Mouse (Mus musculus): ENCODE measurements around the gene Cbln1.

Cbln1 gene

DNA sequence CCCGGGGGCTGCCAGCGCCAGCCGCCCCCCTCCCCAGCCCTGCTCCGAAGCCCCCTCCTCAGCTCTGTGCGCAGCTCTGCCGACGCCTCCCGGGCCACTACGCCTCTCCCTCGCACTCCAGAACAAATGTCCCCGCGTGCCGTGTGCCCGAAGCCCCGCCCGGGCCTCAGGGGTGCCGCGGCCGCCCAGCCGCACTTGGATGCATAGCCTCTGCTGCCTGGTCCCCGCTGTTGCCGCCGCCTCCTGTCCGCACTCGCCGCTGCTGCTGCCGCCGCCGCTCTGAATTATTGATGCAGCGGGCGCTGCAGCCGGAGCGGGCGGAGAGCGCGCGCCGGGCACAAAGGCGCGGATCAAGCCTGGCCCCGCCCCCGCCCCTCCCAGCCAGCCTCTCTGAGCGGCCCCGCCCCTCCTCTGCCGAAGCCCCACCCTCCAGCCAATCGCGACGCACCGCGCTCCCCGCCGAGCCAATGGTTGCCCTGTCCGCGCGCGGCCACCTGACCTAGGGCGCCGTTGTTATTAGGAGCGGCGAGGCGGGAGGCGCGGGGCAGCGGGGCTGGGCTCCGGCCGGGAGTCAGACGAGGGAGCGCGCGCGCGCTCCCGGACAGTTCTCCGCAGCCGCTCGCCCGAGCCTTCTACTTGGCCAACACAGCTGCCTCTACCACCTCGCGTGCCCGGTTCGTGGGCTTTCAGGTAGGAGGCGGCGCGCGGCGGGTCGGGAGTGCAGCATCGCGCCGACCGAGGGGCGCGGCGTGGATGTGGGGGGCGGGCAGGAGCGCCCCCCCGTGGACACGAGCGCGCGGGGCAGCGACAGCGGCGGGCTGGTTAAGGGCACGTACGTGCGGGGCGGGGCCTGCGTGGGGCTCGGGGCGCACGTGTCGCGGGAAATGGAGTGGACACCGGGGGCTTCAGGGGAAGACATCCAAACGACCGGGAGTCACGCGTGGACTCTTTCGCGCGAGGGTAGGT, at the start of gene Cbln1:
Gene Cbln1 (minus strand): TSS at position 339 of the 966 bp plus-strand sequence.
- DNase-seq (ENCODE audit: low read depth, low spot score), result peak; percentile 34

DNA sequence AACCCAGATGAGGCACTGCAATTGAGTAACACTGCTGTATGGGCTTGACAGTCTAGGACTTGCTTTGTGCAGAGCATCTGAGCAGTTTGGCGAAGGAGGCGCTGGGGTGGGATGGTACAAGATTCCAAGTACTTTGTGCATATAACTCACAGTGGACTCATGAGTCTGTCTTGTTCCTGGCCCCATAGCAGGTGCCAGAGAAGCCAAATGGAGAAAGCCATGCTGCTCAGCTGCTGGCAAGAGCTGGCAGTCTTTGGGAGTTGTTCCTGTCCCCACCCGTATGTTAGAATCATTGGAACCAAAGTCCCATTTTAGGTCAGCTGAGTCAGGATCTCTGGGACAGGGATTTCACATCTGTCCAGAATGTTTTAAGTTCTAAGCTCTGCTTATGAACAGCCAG, 44.7 kb upstream of the Cbln1 start:
- DNase-seq (ENCODE audit: low read depth, low spot score), result no peak

DNA sequence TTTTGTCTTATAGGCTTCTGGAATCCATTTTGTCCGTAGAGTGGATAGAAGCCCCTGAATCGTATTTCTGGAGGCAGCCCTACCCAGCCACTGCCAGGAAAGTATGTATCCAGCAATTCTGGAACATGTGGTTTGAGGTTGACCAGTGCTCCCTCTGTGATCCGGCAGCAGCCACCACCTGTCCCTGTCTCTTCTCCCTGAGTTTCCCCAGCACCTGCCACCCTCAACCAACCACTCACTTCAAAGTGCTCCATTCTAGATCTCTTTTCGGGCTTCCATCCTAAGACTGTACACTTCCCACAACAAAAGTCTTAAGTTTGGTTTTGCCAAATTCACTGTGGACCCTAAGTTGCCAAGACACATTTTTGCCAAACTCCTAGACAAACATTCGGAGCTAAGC, 41.4 kb upstream of the Cbln1 start:
- DNase-seq (ENCODE audit: low read depth, low spot score), result no peak

DNA sequence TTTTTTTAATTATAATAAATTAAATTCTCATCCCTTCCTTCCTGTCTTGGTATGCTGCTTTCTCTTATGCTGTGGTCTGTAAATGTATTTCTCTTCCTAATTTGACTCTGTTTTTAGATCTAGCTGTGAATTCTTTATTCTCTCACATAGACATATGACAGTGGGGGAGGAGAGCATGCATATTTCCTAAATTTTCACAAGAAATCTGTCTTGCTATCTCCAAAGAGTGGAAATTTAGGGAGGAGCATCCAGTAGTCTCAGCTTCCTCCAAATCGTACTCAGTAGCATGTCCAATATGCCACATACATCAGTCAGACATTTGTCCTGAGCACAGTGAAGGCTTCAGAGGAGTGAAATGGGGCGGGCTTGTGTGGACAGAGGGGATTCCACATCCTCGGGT, 40.9 kb upstream of the Cbln1 start:
- no peak for DNase-seq (ENCODE audit: low read depth, low spot score)

DNA sequence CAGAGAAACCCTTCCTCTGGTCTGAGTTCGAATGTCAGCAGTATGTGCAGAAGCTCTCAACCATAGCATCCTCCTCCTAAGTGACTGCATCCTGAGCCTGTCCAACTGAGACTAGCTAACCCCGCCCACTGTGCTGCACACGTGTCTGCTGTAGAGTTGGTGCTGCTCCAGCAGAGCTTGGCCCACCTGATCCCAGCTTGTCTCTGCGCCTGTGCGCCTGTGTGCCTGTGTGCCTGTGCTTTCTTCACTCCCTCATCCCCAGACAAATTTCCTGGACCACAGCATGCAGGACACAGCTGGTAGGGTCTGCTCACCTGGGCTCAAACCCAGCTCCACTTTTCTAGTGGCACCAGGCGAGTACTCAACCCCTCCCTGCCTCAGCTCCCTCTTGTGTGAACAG, 40.2 kb upstream of the Cbln1 start:
- DNase-seq (ENCODE audit: low read depth, low spot score), result no peak

DNA sequence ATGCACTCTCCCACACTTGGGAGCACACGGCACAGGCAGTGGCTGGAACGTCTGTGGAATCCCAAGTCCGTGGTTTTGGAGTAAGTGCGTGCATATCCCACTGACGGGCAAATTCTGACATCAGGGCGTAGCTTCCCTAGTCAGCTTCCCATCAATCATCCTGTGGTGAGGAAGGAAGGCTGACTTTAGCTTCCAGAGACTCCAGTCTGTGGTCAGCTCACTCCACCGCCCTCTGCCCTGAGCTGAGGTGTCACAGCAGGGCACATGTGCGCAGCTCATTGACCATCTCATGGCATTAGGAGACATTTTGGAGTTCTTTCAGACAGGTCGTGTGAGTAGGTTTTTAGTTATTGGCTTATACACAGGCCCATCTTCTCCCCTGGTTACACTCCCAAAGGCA, 34.6 kb upstream of the Cbln1 start:
- no peak for DNase-seq (ENCODE audit: low read depth, low spot score)

DNA sequence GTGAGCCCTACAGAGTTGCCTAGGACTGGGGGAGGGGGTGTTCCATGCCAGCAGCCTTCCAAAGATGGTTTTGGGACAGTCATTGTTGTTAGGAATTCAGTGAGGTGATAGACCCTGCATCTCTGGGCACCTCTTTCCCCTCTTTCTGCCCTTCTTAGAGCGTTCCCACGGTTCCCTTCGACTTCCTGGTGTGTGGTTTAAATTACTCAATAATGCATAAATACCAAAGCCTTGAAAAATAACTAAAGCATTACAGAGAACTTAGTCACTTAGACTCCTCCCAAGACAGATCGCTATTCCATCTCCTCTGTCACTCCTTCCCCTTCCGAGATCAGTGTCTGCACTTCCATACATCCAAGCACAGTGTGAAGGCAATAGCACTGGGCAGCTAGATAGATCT, 32.0 kb upstream of the Cbln1 start:
- DNase-seq (ENCODE audit: low read depth, low spot score), result no peak

DNA sequence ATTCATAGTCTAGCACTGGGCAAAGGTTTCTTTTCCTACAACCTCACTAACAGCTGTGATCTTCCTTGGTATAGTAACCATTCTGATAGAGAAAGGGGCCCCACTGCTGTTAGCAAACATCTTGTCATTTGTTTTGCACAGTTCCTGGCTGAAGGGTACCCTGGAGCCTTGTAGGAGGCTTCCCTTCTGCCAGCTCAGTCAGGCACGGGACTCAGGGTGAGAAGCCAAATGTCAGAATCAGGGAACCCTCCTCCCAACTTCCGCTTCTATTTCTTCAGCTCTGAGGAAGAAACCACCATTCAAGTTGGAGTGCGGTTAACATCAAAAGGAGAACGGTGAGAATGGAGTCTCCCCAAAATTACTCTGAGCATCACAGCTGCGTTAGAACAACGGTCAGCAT, 30.3 kb upstream of the Cbln1 start:
- DNase-seq (ENCODE audit: low read depth, low spot score), result no peak

DNA sequence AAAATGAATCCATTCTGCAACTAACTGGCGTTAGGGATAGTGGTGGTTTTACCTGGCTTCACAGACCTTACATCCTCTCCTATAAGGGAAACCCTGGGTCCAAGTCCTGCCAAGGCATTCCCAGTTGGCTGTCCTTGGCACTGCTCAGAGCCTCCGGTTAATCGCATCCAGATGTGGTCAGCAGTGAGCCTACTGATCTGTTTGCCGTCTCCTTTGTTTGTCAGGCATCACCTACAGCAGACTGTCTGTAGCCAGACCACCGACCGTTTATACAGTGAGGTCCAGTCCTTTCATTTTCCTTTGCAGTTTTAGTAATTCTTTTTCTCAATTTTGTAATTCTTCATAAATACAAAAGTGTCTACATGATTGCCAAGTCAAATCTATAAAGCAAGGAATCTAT, 25.2 kb upstream of the Cbln1 start:
- no peak for DNase-seq (ENCODE audit: low read depth, low spot score)

DNA sequence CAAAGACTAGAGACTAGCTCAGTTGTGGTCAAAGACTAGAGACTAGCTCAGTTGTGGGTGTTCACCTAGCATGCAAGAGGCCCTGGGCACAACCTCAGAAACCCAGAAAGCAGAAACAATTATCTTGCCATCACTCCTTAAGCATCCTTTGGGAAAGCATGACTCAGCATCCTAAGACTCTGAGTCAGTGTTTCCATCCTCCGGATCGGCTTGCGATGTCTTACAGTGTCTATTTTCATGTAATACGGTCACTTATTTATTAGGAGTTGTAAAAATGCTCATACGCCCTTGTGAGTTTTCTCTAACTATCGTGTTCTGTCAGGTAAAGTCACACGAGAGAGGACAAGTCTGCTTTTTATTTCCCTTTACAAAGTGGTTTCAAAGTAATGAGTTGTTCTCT, 24.1 kb upstream of the Cbln1 start:
- DNase-seq (ENCODE audit: low read depth, low spot score), result no peak

DNA sequence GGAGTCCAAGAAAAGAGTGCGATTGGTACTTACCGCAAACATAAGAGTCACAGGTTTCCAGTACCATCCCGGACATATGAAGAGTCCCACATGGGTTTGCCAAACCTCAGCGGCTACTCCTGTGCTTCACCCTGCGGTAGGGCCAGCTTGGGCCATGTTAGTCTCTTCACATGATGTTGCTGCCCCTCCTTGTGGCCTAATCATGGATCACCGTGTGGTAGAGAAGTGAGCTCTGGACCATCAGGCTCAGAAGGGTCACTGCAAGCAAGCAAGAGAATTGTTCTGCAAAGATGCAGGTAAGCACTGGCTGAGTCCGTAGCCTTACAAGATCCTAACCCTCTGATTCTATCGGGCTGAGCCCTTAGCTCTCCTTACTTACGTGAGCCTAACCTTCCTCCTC, 22.5 kb upstream of the Cbln1 start:
- no peak for DNase-seq (ENCODE audit: low read depth, low spot score)

DNA sequence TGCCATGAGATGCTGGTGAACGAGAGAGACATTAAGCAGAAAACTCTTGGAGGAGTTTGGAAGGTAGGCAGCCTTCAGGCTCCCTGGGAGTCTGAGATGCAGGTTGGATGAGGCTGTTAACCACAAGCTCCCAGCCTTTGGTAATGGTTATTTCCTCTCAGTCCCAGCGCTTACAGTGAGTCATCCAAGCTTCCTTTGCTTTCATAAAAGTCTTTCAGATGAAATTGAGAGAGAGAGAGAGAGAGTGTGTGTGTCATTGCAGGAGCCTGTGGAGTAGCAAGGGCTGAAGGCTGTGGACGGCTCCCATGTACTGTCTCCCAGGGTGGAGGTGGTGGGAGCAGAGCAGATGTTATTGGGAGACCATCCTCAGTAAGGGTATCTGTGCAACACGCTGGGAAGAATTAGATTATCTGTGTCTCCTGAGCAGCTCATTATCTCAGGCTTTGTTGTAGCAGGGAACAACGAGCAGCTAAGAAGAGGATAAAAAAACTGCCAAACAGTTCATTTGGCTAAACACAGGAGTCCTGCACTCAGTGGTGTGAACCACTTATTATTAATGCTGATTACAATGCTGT, 17.5 kb upstream of the Cbln1 start:
- no peak for DNase-seq (ENCODE audit: low read depth, low spot score)

DNA sequence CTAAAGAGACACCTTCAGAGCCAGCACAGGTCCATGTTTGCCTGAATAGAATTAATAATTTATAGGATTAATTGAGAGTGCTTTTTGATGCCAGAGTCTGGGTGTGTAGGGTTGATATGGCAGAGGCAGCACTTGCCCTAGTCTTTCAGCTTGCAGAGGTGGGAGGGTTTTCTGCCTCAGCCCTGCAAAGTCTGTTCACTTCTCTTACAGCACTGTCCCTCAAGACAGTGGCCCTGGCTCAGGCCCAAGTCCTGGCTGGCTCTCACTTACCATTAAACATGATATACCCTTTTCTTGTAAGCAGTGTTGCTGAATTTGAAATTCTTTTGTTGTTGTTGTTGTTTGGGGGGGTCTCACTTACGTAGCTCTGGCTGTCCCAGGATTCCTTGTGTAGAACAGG, 9.0 kb upstream of the Cbln1 start:
- no peak for DNase-seq (ENCODE audit: low read depth, low spot score)

DNA sequence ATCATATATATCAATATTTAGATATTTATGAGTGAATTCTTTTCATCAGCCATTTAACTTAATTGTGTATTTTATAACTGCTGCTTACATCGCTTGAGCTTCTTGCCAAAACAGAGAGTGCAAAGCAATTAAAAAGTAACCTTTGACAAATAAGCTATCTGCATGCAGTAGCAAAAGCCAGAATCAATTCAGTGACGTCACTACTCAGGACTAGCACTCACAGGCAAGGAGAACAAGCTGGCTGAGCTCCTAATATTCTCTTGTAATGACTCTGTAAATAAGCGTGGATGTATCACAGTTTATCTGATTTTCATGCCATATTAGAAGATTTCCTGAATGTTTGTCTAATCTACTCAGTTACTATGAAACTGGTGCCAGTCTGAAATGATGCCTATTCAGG, 5.8 kb upstream of the Cbln1 start:
- no peak for DNase-seq (ENCODE audit: low read depth, low spot score)

DNA sequence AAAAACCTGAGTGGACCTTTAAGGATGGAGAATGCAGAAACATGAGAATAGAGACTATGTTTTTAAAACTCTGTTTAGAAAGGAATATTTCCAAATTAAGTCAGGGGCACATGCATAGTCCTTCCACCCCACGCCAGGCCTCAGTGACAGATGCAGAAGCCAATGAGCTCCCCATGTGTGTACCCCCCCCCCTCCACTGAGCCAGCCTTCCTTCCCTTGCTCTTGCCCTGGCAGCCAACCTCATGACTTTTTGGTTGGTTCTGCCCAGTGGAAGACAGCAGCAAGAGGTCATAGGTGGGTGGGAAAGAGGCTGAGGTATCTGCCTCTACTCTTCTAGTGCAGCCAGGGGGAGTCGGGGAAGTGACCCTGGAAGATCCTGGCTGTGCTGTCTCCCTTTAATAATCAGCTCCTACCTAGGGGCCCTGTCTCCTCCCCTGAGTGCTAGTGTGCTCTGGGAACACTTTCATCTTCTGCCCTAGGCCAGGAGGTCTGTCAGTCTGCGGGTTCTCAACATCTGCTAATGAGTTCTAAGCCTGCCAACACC, 4.8 kb upstream of the Cbln1 start:
- no peak for DNase-seq (ENCODE audit: low read depth, low spot score)

DNA sequence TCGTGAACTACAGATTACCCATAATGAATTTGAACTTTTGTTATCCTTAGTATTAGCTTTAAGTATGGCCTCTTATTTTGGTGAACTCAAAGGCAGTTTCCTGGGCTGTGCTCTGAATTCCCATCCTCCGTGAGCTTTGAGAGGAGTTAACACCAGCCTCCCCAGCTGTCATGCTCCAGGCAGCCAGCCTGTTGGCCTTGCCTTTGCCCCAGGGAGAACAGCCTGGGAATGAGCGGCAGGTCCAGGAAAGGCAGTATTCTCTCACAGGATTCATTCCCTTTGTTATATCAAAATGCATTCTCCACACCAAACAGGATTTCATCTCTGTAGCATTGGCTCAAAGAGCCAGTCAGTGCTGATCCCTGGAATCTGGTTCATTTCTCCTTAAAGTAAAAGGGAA, 3.1 kb upstream of the Cbln1 start:
- DNase-seq (ENCODE audit: low read depth, low spot score), result no peak

DNA sequence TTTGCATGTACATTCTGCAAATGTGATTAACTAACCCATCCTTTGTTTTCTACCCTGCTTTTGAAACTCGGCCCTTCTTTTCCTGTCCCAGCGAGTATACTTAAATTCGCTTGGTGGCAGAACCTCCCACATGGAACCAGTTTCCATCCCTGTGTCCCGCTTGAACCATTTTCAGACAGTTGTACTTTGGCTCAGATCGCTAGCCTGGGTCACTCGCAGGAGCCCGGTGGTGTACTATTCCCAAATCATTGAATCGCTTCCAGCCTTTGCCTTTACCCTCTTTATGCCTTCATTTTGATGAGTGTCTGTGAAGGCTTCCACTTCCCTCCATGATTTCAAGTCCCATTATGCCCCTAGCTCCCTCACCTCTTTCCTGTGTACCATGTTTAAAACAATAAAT, 2.0 kb upstream of the Cbln1 start:
- no peak for DNase-seq (ENCODE audit: low read depth, low spot score)

DNA sequence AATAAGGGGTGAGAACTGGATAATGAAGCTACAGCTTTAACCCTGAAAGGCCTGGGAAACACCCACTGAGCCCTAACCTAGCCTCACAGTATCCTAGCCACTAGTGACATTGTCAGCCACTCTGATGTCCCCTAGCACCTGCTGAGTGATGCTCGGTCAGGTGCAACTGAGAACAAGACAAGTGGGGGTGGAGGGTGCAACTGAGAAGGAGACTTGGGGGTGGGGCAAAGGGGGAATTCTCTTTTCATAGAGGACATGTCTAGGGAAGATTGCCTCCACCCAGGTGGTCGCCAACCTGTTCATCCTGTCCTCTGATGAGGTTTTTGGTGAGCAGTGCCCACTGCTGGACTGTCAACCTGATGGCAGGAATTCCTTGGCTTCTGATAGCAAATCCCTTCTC, 1.5 kb upstream of the Cbln1 start:
- DNase-seq (ENCODE audit: low read depth, low spot score), result no peak

DNA sequence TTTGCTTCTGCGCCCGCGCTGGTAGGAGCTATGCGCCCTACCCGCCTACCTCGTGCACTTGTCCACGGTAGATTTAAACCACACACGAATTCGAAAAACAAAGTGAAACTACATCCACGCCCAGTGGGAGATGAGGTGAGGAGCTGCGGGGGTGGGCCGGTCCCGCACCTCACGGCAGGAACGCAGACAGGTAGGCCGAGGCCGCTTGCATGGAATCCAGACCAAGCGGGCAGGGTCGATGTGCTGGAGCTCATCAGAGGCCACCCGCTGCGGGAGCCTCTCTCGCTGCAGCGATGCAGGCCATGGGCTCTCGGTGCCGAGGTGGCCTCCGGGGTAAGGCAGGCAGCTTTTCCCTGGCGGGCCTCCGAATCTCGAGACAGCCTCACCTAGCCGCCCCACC, 905 bp upstream of the Cbln1 start:
- no peak for DNase-seq (ENCODE audit: low read depth, low spot score)

DNA sequence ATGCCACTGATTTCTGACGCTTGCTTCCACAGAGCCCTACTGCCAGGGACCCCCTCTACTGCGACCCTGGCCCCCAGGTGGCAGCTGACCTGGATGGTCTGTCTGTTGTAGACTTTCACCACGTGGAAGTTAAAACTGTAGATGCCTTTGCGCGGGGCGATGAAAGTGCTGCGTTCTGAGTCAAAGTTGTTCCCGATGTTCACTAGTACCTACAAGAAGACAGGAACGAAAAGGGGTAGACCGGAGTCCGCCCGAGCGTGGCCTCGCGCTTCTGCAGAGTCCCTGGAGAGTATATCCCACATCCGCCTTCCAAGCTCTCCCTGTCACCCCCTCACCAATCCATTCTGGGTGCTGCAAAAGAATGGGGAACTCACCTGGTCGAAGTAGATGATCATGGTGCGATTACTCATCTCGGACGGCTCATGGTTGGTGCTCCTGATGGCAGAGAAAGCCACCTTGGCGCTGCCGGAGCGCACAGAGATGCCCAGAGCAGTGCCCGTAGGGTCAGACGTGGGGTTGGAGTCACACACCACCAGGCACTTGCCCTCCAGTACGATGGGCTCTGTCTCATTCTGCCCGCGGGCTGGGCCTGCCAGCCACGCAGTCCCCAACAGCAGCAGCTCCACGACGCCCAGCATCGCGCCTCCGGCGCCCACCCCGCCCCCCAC, 672 bp downstream of the Cbln1 start:
- no peak for DNase-seq (ENCODE audit: low read depth, low spot score)

DNA sequence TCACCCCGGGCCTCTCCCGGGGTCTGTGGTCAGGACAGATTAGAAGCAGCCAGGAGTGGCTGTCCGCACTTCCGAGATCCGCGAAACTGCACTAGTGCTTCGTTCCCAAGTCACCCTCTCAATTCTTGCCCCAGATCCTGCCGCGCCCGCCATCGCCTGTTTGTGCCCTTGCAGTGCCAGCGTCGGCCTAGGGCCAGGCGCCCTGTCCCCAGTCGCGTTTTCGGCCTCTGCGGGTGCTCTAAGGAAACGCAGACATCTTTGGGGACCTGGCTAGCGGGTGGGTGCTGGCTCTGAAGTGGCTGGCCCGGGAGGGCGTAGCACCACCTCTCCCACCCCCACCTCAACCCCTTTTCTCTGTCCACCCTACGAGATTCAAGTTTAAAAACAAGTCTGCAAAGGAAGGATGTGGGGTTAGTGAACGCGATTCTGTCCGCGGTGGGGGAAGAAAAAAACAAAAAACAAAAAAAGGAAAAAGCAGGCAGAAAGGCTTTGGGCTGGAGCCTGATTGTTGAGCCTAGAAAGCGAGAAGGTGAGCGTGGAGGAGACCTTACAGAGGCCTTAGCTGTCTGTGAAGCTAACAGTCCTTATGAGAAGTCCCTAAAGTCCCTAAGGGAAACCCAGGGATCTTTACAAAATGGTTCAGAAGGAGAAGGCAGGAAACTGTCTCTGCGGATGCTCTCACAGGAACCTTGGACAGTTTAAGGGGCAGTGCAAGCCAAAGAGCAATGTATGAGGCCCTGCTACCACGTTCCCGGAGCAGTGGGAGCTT, 1.4 kb downstream of the Cbln1 start:
- no peak for DNase-seq (ENCODE audit: low read depth, low spot score)

Data from CD4-positive helper T cell, adult 2 months (primary cell).